Mouse (Mus musculus): ENCODE measurements around the gene Tmem151a.

GRCm38 (mm10) chr19:5095887-5096474 is 10.7 kb upstream of the Tmem151a start:
- TF ChIP-seq POLR2A (IDR thresholded peaks at IDR 0.05; ENCODE audit: low read depth, low read length) (no peak), CTCF (IDR thresholded peaks at IDR 0.05; ENCODE audit: extremely low read depth, insufficient read depth, insufficient read length, insufficient replicate concordance) (no peak)

All from spleen, adult 2 months (tissue).